Mouse (Mus musculus) heart, embryonic 16.5 days (tissue): ENCODE data around the gene Ephb6. TPM values are rescaled to one million over a fixed set of nuclear protein-coding genes. Genes with fewer than 3 reads are reported as not detected.

Source experiments
- ATAC-seq: fragments of 200-750 bp; cut with Nextera tagmentation; replicated peaks from 2 replicates; pipeline ENCODE4 v1.8.0; 2017; ENCODE audit warnings: moderate number of reproducible peaks; ENCODE audit not compliant: insufficient read depth, low FRiP score; ENCODE audit errors: extremely low read depth
- H3K27ac ChIP-seq: fragments of 300-500 bp; sonication (generic); 2 replicates; pipeline ENCODE4 v1.5.1; 2014; ENCODE audit warnings: mild to moderate bottlenecking, low read length, control low read depth, moderate library complexity
- H3K27me3 ChIP-seq: fragments of 300-500 bp; sonication (generic); 2 replicates; pipeline ENCODE4 v1.6.1; 2014; ENCODE audit warnings: low read length, mixed read lengths; ENCODE audit not compliant: control insufficient read depth, insufficient read depth
- H3K36me3 ChIP-seq: fragments of 300-500 bp; sonication (generic); 2 replicates; pipeline ENCODE4 v1.6.1; 2014; ENCODE audit not compliant: control insufficient read depth, insufficient read depth
- H3K4me1 ChIP-seq: fragments of 300-500 bp; sonication (generic); 2 replicates; pipeline ENCODE4 v1.6.1; 2014; ENCODE audit warnings: low read length, mixed read lengths; ENCODE audit not compliant: control insufficient read depth, insufficient read depth
- H3K4me2 ChIP-seq: fragments of 300-500 bp; sonication (generic); 2 replicates; pipeline ENCODE4 v1.6.1; 2014; ENCODE audit warnings: low read depth, mild to moderate bottlenecking, control low read depth, low read length
- H3K4me3 ChIP-seq: fragments of 300-500 bp; sonication (generic); 2 replicates; pipeline ENCODE4 v1.5.1; 2014; ENCODE audit warnings: mild to moderate bottlenecking, control low read depth, low read length
- H3K9ac ChIP-seq: fragments of 300-500 bp; sonication (generic); 2 replicates; pipeline ENCODE4 v1.6.1; 2014; ENCODE audit warnings: low read length, control low read depth
- H3K9me3 ChIP-seq: fragments of 300-500 bp; sonication (generic); replicated peaks from 2 replicates; pipeline ENCODE4 v1.6.1; 2016; ENCODE audit warnings: low read length; ENCODE audit not compliant: control insufficient read depth
- WGBS: fragments of 180-500 bp; shearing (Covaris S2); extraction: QIAGEN DNeasy Blood & Tissue Kit; methylation state at CpG from one replicate; pipeline ENCODE4 v1.1.7; 2014; 5-methylcytosine and 5-hydroxymethylcytosine counted together
- polyA plus RNA-seq: library from polyadenylated mRNA; unstranded; fragments of >200 nt; fragmentation: Nextera tagmentation; extraction: Ambion mirVana; gene quantifications from 2 replicates; pipeline ENCODE4 v1.2.1, GENCODE M21; 2015

Gene Ephb6
- polyA plus RNA-seq, 1 experiment from 2014 or later, result 5.4 TPM

GRCm38 (mm10) chr6:41607637-41608036 is 2.4 kb downstream of the Ephb6 start:
- peaks cover 4% of the 10 kb centered on the region; the same call in 1 of the 2 replicates for H3K4me1 ChIP-seq
- 41% methylated on average over 5 of the region's 5 CpGs for WGBS
- H3K4me2 ChIP-seq, result no peak overlapping the region
- H3K27ac ChIP-seq, result no peak overlapping the region
- no peak overlapping the region for H3K9ac ChIP-seq
- H3K27me3 ChIP-seq, result peaks cover 8% of the 10 kb centered on the region
- no peaks in the 10 kb centered on the region for H3K9me3 ChIP-seq
- no peak overlapping the region for H3K4me3 ChIP-seq
- no peak for ATAC-seq
- H3K36me3 ChIP-seq, result no peaks in the 10 kb centered on the region

- no peaks in the 10 kb centered on the region for H3K36me3 ChIP-seq
- no peaks in the 10 kb centered on the region for H3K4me1 ChIP-seq
- no peaks in the 10 kb centered on the region for H3K9me3 ChIP-seq
- no peak overlapping the region for H3K4me2 ChIP-seq
- no peaks in the 10 kb centered on the region for H3K27me3 ChIP-seq
- 77% methylated on average over 9 of the region's 9 CpGs for WGBS
- no peak overlapping the region for H3K9ac ChIP-seq
- no peak for ATAC-seq
- H3K27ac ChIP-seq, result no peak overlapping the region
- no peak overlapping the region for H3K4me3 ChIP-seq
Measured at GRCm38 (mm10) chr6:41620173-41620798, 15.0 kb downstream of the Ephb6 start.

GRCm38 (mm10) chr6:41621241-41621990 is 16.1 kb downstream of the Ephb6 start:
- Histone ChIP-seq H3K27ac (no peak overlapping the region), H3K4me1 (no peaks in the 10 kb centered on the region), H3K36me3 (no peaks in the 10 kb centered on the region), H3K4me2 (no peak overlapping the region), H3K9ac (no peak overlapping the region), H3K9me3 (no peaks in the 10 kb centered on the region), H3K27me3 (no peaks in the 10 kb centered on the region), H3K4me3 (no peak overlapping the region)
- WGBS, result 84% methylated on average over 12 of the region's 12 CpGs
- no peak for ATAC-seq

GRCm38 (mm10) chr6:41622661-41623060 is 17.4 kb downstream of the Ephb6 start:
- ATAC-seq, result no peak
- WGBS, result 66% methylated on average over 9 of the region's 9 CpGs

GRCm38 (mm10) chr6:41628180-41628579 is 22.9 kb downstream of the Ephb6 start:
- 51% methylated on average over 1 of the region's 1 CpGs for WGBS
- H3K4me3 ChIP-seq, result no peak overlapping the region
- H3K27ac ChIP-seq, result no peak overlapping the region
- no peaks in the 10 kb centered on the region for H3K9me3 ChIP-seq
- H3K4me2 ChIP-seq, result no peak overlapping the region
- ATAC-seq, result no peak
- no peaks in the 10 kb centered on the region for H3K4me1 ChIP-seq
- H3K9ac ChIP-seq, result no peak overlapping the region
- no peaks in the 10 kb centered on the region for H3K27me3 ChIP-seq
- no peaks in the 10 kb centered on the region for H3K36me3 ChIP-seq

More at GRCm38 (mm10) chr6:41622661-41623060, 17.4 kb downstream of the Ephb6 start:
- H3K4me3 ChIP-seq, result no peak overlapping the region
- H3K36me3 ChIP-seq, result no peaks in the 10 kb centered on the region
- no peaks in the 10 kb centered on the region for H3K9me3 ChIP-seq
- no peaks in the 10 kb centered on the region for H3K27me3 ChIP-seq
- no peak overlapping the region for H3K9ac ChIP-seq
- no peak overlapping the region for H3K27ac ChIP-seq
- H3K4me2 ChIP-seq, result no peak overlapping the region
- H3K4me1 ChIP-seq, result no peaks in the 10 kb centered on the region

- Histone ChIP-seq H3K36me3 (no peaks in the 10 kb centered on the region), H3K9ac (no peak overlapping the region), H3K27me3 (no peaks in the 10 kb centered on the region), H3K4me2 (no peak overlapping the region), H3K27ac (no peak overlapping the region), H3K4me1 (no peaks in the 10 kb centered on the region), H3K9me3 (no peaks in the 10 kb centered on the region), H3K4me3 (no peak overlapping the region)
- WGBS, result 60% methylated on average over 2 of the region's 2 CpGs
- ATAC-seq, result no peak
Measured at GRCm38 (mm10) chr6:41630791-41631190, 25.5 kb downstream of the Ephb6 start.

GRCm38 (mm10) chr6:41631549-41631948 is 26.3 kb downstream of the Ephb6 start:
- H3K4me3 ChIP-seq, result no peak overlapping the region
- no peak for ATAC-seq
- H3K9me3 ChIP-seq, result no peaks in the 10 kb centered on the region
- H3K27me3 ChIP-seq, result no peaks in the 10 kb centered on the region
- H3K9ac ChIP-seq, result no peak overlapping the region
- no peaks in the 10 kb centered on the region for H3K4me1 ChIP-seq
- no peak overlapping the region for H3K4me2 ChIP-seq
- H3K27ac ChIP-seq, result no peak overlapping the region
- no peaks in the 10 kb centered on the region for H3K36me3 ChIP-seq
- WGBS, result 79% methylated on average over 4 of the region's 4 CpGs

- ATAC-seq, result no peak
- Histone ChIP-seq H3K27me3 (no peaks in the 10 kb centered on the region), H3K4me3 (no peak overlapping the region), H3K9me3 (no peaks in the 10 kb centered on the region), H3K9ac (no peak overlapping the region), H3K36me3 (no peaks in the 10 kb centered on the region), H3K27ac (no peak overlapping the region), H3K4me1 (no peaks in the 10 kb centered on the region), H3K4me2 (no peak overlapping the region)
- WGBS, result 29% methylated on average over 1 of the region's 1 CpGs
Measured at GRCm38 (mm10) chr6:41635211-41635610, 29.9 kb downstream of the Ephb6 start.

- ATAC-seq, result no peak
- Histone ChIP-seq H3K9ac (no peak within 1 kb of the TSS), H3K4me2 (no peak within 1 kb of the TSS), H3K36me3 (no peaks in the 10 kb centered on the region), H3K4me1 (no peaks in the 10 kb centered on the region), H3K27me3 (no peaks in the 10 kb centered on the region), H3K4me3 (no peak within 1 kb of the TSS), H3K27ac (no peak within 1 kb of the TSS), H3K9me3 (no peaks in the 10 kb centered on the region)
- 17% methylated on average over 5 of the region's 5 CpGs for WGBS
Measured at GRCm38 (mm10) chr6:41636178-41636577, 30.9 kb downstream of the Ephb6 start, which contains the start of gene Trpv6. Gene Trpv6 (minus strand): TSS chr6:41636405.
